Comparison of ENCODE assay signal across 10 mouse cellular contexts in the genomic region with DNA sequence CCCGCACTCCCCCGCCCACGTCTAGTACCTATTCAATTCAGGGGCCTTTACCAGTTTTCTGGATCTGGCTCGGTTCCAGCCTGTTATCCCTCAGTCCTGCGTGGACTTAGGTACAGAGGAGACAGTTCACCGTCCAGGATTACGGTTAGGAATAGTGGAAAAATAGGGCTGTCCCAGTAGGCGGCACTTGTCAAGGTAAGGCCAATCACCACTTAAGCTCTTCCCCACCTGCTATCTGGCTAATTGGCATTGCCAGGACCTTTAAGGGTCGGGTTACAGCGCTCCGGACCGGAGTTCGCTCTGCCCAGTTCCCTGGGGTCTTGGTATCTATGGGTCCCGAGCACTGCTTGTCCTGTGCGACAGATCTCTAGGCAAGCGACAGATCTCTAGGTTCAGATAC. TPM values are rescaled to one million over a fixed set of nuclear protein-coding genes. Genes with fewer than 3 reads are reported as not detected.
A peak's percentile ranks its signal among the peaks of the same experiment; 100 is the strongest.
DNase-seq lines count a peak whose midpoint lies in the region; ATAC-seq and TF ChIP-seq lines count a peak whose summit lies in the region.
"Had no signal": no experiment of that assay in that cellular context is flagged by ENCODE, and none has a peak within 500 bp of the region (broad histone marks: within the 10 kb centered on the region; RNA-seq: fewer than 3 reads in every experiment).

A gene (minus strand): TSS at position 83 of the 400 bp plus-strand sequence.

- peak within 1 kb of the TSS; percentile 98 for H3K27ac ChIP-seq in cerebellum, adult 2 months (ENCODE audit: insufficient read depth, low read length)
- H3K27ac ChIP-seq in hindbrain, embryonic 15.5 days (replicated peaks), result no peak within 1 kb of the TSS
- H3K27ac ChIP-seq in hindbrain, embryonic 16.5 days (ENCODE audit: low read depth, low read length), result no peak within 1 kb of the TSS
- H3K27ac ChIP-seq in testis, adult 2 months (ENCODE audit: control insufficient read depth, insufficient read depth, low read depth, low read length), result no peak within 1 kb of the TSS; the same call in 1 of the 2 replicates

- no peaks in the 10 kb centered on the region for H3K9me3 ChIP-seq in hindbrain, embryonic 15.5 days
- no peaks in the 10 kb centered on the region for H3K9me3 ChIP-seq in hindbrain, embryonic 16.5 days (ENCODE audit: control insufficient read depth, low read length)

- DNase-seq in cerebellum, adult 2 months, result peak in 1 of 2 experiments; percentile 34
- no peak for DNase-seq in cerebellum, postnatal 4 days (ENCODE audit: low spot score in 2 of 2)
- DNase-seq in testis, postnatal 14 days (ENCODE audit: low spot score), result no peak
- no peak for DNase-seq in frontal cortex, postnatal 36 days (ENCODE audit: low spot score in 2 of 2)
- DNase-seq in gastrocnemius, adult 8-10 months (ENCODE audit: low spot score in 2 of 2), result no peak
- DNase-seq: adrenal gland, adult 8-10 months had no signal

- peaks cover 27% of the 10 kb centered on the region for H3K4me1 ChIP-seq in cerebellum, adult 2 months (ENCODE audit: control insufficient read depth, insufficient read depth, low read length)
- H3K4me1 ChIP-seq in hindbrain, embryonic 15.5 days (replicated peaks), result peaks cover 36% of the 10 kb centered on the region
- peaks cover 29% of the 10 kb centered on the region for H3K4me1 ChIP-seq in hindbrain, embryonic 16.5 days (ENCODE audit: control insufficient read depth, insufficient read depth, low read depth, low read length)
- peaks cover 37% of the 10 kb centered on the region for H3K4me1 ChIP-seq in testis, adult 2 months (ENCODE audit: control insufficient read depth, insufficient read depth, low read length)

- WGBS in cerebellum, adult 2 months, result 56% methylated on average over 16 of the region's 16 CpGs
- 23% methylated on average over 16 of the region's 16 CpGs for WGBS in hindbrain, embryonic 15.5 days
- WGBS in hindbrain, embryonic 16.5 days, result 22% methylated on average over 16 of the region's 16 CpGs

- H3K4me2 ChIP-seq in hindbrain, embryonic 15.5 days, result peak within 1 kb of the TSS; percentile 17; the same call in 1 of the 2 replicates
- no peak within 1 kb of the TSS for H3K4me2 ChIP-seq in hindbrain, embryonic 16.5 days (ENCODE audit: low read length)

- no peak for TF ChIP-seq CTCF in cerebellum, adult 2 months (IDR thresholded peaks at IDR 0.05; ENCODE audit: borderline replicate concordance, insufficient read depth, low read depth, low read length)
- TF ChIP-seq CTCF in testis, adult 2 months (IDR thresholded peaks at IDR 0.05; ENCODE audit: control insufficient read depth, insufficient read depth, insufficient replicate concordance, low read depth, low read length), result no peak

- H3K36me3 ChIP-seq in hindbrain, embryonic 15.5 days, result peaks cover 3% of the 10 kb centered on the region
- H3K36me3 ChIP-seq in hindbrain, embryonic 16.5 days (ENCODE audit: control insufficient read depth, insufficient read depth, low read length), result peaks cover 3% of the 10 kb centered on the region
- H3K36me3 ChIP-seq in testis, adult 2 months (ENCODE audit: control insufficient read depth, insufficient read depth, low read length), result no peaks in the 10 kb centered on the region

- no peaks in the 10 kb centered on the region for H3K27me3 ChIP-seq in cerebellum, adult 2 months (ENCODE audit: control insufficient read depth, insufficient read depth, low read length)
- peaks cover 52% of the 10 kb centered on the region for H3K27me3 ChIP-seq in hindbrain, embryonic 15.5 days
- H3K27me3 ChIP-seq in hindbrain, embryonic 16.5 days (replicated peaks; ENCODE audit: control insufficient read depth, insufficient read depth, low read length), result peaks cover 30% of the 10 kb centered on the region
- H3K27me3 ChIP-seq in testis, adult 2 months (ENCODE audit: control insufficient read depth, insufficient read depth, low read length), result peaks cover 2% of the 10 kb centered on the region; the same call in 1 of the 2 replicates

- H3K4me3 ChIP-seq in cerebellum, adult 2 months (replicated peaks; ENCODE audit: insufficient read depth, low read depth, low read length), result peak within 1 kb of the TSS; percentile 64
- 0 out of 2 replicates have a peak within 1 kb of the TSS, but pooled peaks have one; percentile 6 for H3K4me3 ChIP-seq in hindbrain, embryonic 15.5 days
- no peak within 1 kb of the TSS for H3K4me3 ChIP-seq in hindbrain, embryonic 16.5 days (ENCODE audit: low read length)
- peak within 1 kb of the TSS; percentile 77 for H3K4me3 ChIP-seq in testis, adult 2 months (ENCODE audit: control insufficient read depth, low read depth, low read length)

- TF ChIP-seq POLR2A in cerebellum, adult 2 months (IDR thresholded peaks at IDR 0.05; ENCODE audit: borderline replicate concordance, insufficient read depth, low read length), result no peak
- no peak for TF ChIP-seq POLR2A in testis, adult 2 months (IDR thresholded peaks at IDR 0.05; ENCODE audit: control insufficient read depth, low read depth, low read length)

- no peak for ATAC-seq in hindbrain, embryonic 15.5 days (ENCODE audit: low FRiP score, low read depth)
- ATAC-seq in hindbrain, embryonic 16.5 days, result no peak

- no peak within 1 kb of the TSS for H3K9ac ChIP-seq in hindbrain, embryonic 15.5 days
- H3K9ac ChIP-seq in hindbrain, embryonic 16.5 days (ENCODE audit: low read depth, low read length), result no peak within 1 kb of the TSS

RNA-seq across cellular contexts. Expression of the gene that starts here (rescaled TPM):
- polyA plus RNA-seq in cerebellum, adult 2 months (2012; rRNA removed), result 5.5 and 5.7 TPM in 2 replicates
- 1.8 and 2.6 TPM in 2 replicates for polyA plus RNA-seq in hindbrain, embryonic 15.5 days (2015; fragmentation: Nextera tagmentation; extraction: Ambion mirVana)
- 2.6 TPM in 2 replicates for polyA plus RNA-seq in hindbrain, embryonic 16.5 days (2015; fragmentation: Nextera tagmentation; extraction: Ambion mirVana)
- 0.74 and 1.6 TPM in 2 replicates for polyA plus RNA-seq in testis, adult 2 months (2012; rRNA removed)
- total RNA-seq in gastrocnemius, adult 8-10 months (2022), result under 1 TPM; 0.34 to 0.51 (median 0.47) TPM
- total RNA-seq: megakaryocyte-erythroid progenitor cell, adult 5-6 weeks had no signal
